Mouse (Mus musculus) thymus, postnatal 14 days (tissue): Measurements from ENCODE around the gene Loxl4.

ENCODE experiments used
- DNase-seq: peaks from one replicate; pipeline ENCODE4 v3.0.0; 2021

Loxl4 gene

DNA sequence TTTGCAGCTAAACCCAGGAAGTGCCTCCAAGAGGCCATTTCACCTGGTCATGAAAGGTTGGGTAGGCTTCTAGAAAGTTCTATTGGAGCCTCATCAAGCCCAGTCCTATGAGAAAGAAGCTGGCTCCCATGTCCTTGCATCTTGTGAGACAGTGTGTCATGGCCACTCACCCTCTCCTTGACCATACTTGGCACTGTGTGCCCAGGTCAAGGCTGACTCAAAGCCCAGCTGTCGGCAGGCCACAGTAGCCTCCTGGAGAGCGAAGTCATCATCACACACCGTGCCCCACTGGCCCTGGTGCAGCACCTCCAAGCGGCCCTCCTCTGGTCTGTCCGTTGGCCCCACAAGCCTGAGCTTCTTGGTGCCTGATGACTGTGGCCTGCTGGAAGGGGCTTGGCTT is 4.5 kb downstream of the Loxl4 start:
- DNase-seq, result no peak

DNA sequence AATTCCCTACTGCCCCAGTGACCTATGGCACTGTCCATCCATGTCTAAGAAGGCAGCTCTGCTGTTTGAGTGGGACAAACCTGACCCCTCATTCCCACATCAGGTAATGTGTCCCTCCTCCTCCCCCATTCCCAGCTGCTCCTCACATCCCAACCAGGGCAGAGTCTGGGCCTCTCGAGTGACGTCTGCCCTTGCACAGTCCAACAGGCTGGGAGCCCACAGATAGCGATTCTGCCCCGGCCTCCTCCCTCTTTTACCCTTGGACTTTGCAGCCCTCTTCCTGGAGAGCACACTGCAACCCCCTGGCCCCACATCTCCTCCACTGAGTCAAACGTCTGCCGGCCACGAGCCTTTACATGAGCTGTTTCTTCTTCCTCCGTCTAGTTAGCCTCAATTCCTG is 10.0 kb downstream of the Loxl4 start:
- DNase-seq, result no peak

DNA sequence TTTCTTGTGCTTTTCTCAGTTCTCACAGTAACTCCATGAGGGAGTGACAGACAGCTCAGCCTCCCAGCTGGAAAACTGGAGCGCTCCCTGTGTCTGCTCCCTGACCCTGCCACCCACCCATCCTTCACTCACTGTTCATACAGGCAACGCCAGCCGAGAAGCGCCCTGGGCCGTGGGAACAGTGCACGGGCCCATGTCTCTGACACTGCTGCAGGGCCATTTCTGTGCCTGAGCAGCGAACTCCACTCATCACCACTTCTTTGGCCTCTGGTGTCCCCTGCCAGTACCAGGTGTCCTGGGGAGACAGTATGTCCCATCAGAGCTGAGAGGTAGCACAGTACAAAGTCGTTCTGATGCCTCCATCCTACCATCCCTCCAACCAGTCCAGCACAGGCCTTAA is 10.6 kb downstream of the Loxl4 start:
- DNase-seq, result no peak

DNA sequence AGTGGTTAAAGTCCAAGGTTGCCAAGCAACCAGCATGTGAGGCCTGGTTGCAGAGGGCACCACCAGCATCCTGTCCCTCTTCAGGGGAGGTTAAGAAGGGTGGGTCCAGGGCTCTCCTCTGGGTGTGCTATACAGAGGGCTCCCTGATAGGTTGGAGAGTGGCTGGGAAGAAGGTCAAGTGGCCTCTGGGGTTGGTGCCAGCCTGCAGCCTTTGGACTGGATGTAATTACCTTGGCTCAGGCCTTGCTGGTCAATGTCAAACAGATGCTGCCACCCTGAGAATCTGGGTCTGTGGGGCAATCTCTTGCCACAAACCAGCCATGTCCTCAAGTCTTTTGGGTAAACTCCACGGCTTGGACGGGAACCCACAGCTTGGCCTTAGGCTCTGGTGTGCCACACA is 11.2 kb downstream of the Loxl4 start:
- DNase-seq, result no peak

DNA sequence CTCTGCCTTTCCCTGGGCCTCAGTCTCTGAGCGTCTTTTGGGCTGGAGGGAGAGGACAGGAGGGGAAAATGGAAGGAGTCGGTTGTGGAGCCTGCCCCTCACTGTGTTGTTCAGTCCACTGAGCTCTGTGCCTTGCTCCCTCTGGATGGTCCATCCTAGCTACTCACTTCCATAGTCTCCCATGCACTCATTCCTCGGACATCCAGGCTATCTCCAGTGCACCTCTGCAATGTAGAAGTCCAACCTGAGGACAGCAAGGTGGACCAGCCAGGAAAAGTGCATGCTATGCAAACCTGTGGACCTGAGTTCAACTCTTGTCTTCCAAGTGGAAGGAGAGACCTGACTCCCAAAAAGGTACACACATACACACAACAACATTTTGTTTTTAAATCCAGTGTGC is 12.0 kb downstream of the Loxl4 start:
- DNase-seq, result no peak

DNA sequence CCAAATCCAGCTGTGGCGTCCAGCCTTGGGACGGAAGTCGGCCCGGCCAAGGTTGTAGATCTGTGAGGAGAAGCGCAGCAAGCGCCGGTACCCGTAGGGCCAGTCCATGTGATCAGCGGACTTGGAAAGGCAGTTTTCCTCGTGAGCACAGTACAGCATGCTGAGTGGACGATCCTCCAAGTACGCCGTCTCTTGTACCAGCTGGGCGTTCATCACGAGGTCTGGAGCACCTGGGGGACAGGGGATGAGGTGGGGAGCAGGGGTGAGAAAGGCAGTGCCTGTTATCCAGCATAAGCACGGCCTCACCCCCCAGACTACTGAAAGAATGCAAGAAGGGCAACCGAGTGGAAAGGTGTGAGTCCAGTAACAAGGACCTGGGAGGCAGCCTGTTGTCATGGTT is 12.7 kb downstream of the Loxl4 start:
- no peak for DNase-seq

DNA sequence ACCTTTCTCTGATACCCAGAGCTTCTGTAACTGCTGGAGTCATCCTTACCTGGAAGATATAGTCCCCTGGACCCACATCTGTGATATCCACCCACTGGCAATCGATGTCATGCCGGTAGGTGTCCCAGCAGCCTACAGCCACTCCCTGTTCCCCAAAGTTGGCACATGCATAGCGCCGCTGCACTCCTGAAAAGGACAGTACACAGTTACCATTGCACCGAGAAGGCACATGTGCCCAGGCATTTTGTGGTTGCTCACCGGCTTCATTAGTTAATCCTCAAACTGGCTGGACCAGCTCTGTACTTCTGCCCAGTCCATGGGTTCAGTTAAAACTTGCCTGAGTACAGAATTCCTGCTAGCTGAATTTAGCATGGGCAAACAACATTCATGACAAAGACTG is 14.7 kb downstream of the Loxl4 start:
- no peak for DNase-seq

DNA sequence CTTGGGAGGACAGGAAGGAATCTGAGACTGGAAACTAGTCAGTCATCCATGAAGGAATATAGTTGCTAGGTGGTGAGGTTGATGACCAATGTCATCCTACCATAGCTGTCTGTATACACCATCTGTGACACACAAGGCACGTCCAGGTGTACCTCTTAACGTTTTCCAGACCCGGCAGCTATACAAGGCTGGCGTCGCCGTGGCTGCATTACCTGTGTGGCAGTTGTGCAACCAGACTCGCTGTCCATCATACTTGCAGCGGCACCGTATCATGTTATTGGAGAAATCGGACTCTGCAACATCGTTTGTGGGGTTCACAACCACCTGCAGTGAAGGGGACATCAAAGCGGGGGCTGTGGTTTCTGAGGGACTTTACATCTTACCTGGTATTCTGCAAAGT is 15.3 kb downstream of the Loxl4 start:
- no peak for DNase-seq

DNA sequence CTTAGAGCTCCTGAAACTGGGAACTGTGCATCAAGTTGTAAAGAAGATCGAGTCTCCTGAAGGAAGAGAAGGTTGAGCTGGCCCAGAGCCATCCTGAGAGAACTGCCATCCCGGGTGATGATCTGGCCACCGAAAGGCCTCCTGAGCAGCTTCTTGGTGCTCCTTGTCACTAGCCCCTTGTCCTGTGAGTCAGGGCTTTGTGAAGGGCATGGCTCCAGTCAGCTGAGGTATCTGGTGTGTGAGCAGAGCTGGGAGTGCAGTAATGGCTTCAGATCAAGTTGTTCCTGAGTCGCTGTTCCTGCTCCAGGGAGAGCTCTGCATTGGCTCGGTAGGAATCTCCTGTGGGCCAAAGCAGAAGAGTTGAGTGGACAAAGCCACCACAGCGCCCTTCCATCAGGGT is 17.5 kb downstream of the Loxl4 start:
- DNase-seq, result no peak

DNA sequence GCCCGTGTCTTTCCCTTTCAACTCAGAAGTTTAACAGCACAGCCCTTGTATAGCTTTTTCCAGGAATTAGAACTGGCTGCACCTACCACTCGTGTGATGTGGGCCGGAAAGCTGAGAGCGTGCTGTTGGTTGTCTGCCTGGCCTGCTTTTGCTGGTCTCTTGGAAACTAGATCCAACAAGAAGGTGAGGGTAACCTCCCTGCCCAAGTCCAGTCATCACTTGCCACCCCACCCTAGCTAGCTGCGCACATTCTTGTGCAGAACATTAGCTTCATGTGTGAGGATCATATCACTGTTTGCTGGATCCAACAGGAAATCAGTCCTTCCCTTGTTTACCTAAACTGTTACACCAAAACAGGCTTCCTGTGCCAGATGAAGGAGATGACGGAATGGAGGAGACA is 19.2 kb downstream of the Loxl4 start:
- DNase-seq, result no peak

DNA sequence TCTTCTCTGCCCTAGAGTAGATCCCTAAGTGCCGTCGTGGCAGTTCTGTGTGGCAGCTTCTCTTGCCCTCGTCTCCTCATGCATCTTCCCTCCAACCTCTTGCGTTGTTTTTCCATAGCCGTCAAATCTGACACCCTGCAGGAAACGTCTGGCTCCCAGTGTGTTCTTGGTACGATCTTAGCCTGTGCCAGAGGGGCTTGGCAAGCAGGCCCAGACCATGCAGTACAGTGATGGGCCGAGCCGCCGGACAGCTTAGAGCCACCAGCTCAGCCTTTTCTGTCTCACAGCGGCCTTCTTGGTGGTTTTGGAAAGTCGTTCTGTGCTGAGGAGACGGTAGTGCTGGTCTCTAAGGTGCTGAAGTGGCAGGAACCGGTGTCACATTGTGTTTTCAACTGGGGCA is 21.1 kb downstream of the Loxl4 start:
- DNase-seq, result no peak

DNA sequence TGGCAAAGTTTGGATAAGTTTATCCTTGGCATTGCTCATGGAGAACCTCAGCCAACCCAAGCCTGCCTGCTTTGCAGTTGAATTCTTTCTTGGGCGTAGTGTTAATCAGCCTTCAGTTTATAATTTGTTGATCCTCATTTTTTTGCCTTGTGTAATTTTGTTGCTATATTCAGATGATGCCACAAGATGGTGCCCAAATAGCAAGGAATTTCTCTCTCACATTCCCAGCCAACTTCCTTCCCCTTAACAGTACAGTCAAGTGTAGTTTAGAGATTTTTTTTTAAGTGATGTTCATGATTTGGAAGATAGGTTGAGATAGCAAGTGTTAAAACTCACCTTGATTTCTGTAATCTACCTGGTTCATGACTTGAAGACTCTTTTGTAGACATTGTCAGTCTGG is 23.4 kb downstream of the Loxl4 start:
- DNase-seq, result no peak

DNA sequence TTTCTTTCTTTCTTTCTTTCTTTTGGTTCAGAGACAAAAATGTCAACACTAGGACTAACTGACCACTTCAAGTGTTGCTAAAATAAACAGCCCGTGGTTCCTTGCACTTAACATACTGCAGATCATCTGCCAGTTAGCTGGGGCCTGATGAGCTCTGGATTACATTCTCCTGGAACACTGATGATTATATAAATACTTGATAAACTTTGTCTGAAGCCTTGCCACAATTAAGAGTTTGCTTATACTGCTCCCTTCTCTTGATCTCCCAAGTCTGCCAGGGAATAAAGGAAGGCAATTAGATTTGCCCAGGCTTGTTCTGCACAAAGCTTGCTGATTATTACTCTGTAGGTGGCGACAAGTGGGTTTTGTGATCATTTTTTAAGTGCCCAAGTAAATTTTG is 24.9 kb downstream of the Loxl4 start:
- DNase-seq, result no peak

DNA sequence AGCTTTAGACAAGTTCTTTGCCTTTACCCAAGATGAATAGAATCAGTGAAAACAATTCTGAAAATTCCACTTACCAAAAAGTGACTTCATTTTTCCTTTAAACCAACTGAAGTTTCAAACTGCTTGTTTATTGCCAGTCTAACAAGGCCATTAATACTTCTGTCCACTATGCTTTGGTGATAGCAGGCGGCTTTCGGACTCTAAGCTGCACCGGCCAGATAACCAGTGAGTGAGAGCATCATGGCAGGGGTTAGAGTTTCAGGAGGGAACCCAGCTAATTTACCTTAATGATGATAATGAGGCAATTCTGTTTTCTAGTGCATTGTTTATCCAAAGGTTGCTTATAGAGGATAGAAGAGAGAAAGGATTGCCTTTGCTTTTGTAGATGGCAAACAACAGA is 28.4 kb downstream of the Loxl4 start:
- DNase-seq, result no peak

DNA sequence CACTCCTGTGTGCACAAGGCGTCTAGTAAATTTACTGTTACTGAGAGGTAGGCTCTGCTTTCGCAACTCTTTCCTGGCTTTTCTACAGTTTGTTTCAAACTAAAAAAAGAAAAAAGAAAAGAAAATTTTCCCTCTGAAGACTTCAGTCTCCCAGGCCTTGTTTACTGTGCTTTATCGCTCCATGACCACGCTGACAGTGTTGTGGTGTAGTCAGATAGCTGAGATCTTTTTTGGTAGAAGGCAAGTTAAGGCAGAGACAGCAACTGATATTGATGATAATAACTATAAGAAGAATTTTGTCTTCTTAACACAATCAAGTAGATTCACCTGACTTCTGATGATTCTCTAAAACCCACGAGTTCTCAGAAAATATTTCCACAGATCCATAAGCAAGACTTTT is 28.9 kb downstream of the Loxl4 start:
- no peak for DNase-seq

DNA sequence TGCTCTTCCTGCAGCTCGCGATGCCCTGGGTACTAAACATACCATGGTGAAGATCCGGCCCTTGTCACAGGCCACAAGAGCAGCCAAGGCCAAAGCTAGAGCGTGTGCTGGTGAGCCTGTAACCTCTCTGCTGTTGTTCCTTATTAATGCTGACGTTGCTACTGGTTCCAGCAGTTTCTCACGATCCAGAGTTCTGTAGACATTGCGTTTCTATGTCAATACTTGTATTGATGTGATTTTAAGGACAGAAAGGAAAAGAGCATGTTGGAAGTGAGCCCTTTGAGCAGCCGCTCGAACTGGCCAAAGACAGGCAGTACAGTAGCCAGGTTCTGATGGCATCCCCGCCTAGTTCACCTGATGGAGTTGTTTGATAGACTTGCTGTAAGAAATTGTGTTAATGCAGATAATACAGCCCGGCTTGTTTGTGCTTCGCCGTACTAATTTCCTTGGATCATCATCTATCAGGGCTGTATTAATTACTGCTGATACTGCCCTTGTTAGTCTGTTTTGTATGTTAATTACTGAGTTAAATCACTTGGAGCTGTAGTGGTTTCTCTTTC is 29.7 kb downstream of the Loxl4 start:
- DNase-seq, result no peak

DNA sequence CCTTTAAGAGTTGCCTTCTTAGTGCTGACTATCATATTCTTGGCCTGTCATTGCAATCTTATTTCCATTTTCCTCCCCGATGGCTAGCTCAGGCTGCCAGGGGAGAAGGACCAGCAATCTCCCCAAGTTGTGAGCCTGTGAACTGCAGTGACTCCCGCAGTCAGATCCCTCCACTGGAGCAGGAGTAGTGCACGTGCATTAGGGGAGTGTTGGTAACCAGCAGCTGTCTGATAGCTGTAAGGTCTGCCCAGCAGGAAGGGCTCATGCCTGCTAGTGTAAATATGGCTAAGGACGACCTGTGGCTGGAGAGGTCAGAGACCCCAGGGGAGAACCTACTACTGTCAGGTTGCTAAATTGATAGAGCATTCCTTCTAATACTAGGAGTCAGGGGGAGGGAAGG is 31.9 kb downstream of the Loxl4 start:
- DNase-seq, result no peak

DNA sequence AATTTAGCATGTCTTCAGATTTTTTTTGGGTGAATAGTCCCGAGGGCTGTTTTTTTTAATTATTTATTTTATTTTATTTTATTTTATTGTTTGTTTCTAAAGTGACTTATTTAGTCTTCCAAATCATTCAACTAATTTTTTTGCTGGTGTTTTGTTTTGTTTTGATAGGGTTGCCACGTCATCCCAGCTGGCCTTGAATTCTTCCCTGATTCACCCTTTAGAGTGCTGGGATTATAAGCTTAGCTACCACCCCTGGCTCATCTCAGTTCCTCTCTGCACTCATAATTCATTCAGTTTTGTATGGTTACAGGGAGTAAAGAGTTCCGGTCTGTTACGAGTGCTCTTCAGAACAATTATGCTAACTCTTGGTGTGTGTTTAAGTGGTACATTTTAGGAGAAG is 34.0 kb downstream of the Loxl4 start:
- no peak for DNase-seq

DNA sequence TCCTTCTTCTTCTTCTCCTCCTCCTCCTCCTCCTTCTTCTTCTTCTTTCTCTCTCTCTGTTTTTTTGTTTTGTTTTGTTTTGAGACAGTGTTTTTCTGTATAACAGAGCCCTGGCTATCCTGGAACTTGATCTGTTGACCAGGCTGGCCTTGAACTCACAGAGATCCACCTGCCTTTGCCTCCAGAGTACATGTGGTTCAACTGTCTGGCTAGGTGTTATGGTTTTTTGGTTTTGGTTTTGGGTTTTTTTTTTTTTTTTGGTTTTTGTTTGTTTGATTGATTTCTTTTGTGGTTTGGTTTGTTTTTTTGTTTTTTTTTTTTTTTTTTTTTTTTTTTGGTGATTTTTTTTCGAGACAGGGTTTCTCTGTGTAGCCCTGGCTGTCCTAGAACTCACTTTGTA is 35.8 kb downstream of the Loxl4 start:
- no peak for DNase-seq

DNA sequence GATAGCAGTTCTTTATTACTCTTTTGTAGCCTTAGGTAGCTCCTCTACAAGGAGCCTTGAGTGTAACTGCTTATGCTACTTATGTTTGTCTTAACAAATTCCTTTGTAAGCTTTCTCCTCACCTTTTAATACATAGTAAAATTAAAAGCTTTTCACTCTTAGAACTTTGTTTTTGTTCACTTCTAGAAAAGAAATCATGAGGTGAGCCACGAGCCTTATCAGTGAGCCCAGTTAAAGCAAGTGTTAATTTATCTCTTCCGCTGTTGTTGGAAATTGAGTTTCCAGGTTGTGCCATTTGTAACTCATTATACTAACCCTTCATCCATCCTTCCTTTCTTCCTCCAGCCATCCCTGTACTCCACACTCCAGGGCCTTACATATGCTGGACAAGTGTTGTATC is 37.3 kb downstream of the Loxl4 start:
- DNase-seq, result no peak

DNA sequence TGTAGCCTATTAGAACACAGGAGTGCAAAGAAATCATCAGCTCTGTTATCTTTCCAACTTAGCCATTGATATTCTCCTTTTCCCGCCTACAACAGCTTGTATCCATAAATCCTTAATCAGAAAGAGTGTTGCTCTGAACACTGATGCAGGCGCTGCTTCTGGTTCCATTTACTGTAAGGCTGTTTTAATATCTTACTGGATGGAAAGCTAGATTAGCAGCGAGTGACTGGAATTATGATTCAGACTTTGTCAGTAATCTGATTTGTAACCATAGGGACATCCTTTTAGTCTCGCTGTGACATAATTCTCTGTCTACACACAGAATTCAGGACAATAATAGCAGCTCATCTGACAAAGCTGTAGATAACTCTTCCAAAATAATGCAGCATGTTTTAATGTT is 41.3 kb downstream of the Loxl4 start:
- DNase-seq, result no peak

DNA sequence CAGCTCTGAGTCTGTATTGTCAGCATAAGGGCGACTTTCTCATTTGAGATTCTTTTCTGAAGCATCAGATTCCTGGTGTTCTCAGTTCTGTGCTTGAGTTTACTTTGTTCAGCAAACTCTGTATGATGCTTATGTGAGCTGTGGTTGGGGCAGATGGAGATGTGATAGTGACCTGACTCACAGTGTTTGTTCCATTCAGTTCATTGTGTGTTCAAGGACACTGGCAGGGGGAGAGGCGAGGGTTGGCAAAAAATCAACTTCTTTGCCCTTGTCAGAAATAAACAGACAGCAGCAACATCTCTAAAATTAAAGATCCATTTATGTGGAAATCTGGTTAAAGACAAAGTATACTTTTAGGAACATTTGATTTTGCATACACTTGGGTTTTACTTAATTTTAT is 43.5 kb downstream of the Loxl4 start:
- no peak for DNase-seq

DNA sequence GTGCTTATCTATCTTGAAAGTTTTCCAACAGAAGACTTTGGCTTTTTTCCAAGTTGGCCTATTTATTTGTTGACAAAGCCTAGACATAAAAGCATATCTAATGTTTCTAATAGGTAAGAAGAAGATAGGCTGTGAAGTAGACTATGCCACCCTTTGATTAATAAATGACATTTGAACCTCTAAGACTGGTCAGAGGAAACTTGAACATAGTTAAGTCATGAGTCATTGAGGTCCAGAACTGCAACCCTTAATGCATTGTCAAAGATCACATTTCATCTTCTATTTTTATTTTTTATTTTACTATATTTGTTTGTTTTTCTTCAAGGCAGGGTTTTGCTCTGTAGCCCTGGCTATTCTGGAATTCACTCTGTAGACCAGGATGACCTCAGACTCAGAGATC is 45.6 kb downstream of the Loxl4 start:
- no peak for DNase-seq

DNA sequence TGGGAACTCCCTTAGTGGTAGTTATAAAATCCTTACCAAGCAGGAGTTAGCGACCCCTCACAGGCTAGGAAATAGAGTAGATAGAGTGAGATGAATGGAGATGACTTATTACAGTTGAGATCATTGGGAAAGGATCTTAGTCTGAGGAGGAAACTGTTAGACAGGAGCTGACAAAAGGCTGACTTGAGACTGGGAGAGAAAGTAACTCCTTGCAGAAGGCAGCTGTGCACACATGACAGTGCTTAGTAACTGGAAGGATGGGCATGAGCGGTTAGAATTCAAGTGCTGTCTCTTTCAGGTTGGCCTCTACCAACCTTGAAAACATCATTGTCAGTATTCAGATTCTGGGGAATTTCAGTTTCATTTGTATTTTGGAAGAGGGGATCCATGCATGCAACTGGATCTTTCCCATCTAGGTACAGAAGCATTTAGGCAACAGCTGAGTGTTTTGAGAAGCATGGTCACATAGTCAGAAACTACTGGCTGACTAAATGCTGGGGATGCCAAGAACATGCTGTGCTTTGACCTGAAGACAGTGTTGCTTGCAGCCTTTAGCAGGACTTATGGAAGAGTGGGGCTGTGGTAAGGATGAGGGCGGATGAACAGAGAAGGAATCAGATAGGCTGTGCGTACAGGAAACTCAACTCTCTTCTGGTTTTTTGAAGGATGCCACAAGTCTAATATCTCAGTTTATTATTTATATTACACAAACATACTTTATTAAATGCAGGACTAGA is 46.2 kb downstream of the Loxl4 start:
- DNase-seq, result no peak

DNA sequence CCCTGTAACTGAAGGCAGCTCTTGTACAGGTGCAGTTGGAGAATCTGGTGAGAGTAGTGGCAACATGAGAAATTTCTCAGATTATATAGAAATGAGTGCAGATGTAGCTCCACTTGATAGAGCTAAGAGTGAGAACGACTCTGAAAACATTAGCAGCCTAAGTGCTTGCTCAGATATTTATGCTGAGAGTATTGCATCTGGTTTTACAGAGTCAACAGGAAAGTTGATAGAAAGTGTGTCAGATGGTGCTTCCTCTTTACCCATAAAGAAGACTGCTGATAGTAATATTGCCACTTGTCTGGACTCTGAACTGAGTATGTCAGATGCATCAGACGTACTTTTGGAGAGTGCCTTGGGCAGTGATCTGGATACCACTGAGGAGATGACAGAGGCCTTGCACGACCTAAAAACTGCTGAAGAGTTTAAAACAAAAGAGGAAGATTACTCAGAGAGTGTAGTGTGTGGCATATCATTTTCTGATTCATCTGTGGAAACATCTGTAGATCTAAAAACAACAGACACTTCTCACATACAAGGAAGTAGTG is 48.8 kb downstream of the Loxl4 start:
- no peak for DNase-seq
